Mouse (Mus musculus): ENCODE data around the gene Adcyap1. TPM values are rescaled to one million over a fixed set of nuclear protein-coding genes. Genes with fewer than 3 reads are reported as not detected.

The Adcyap1 gene
- polyA plus RNA-seq, 1 experiment from 2014 or later = 9.6 TPM

DNA sequence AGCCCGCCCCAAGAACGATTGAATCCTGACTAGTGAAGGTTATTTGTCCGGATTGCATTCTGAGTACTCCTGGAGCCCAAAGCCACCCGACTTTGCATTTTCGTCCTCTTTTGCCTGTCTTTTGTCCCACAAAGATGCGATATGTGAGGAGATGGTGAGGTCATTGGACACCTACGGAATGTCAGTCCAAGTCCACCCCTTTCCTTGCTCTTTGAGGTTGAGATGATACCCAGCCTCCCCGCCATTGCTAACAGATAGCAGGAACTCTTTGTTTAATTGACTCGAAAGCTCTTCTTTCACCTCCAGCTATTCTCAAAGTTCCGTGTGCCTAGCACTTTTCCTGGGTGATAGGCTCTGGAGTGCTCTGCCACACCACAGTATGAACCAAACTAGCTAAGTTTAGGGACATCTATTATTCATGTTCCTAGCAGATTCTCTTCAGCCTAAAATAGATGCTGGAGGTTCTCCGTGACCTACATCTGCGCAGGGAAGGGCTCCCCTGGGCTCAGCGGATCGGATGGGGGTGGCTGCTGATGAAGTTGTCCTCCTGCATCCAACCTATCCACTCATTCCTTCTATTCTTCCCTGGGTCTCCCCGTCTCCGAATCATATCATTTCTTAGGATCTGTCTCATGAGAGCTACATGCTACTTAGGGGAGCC, 2.6 kb downstream of the Adcyap1 start:
- peaks cover 38% of the 10 kb centered on the region for H3K27me3 ChIP-seq (replicated peaks; ENCODE audit: control insufficient read depth, insufficient read depth, low read length)
- WGBS = 2% methylated on average over 16 of the region's 16 CpGs

DNA sequence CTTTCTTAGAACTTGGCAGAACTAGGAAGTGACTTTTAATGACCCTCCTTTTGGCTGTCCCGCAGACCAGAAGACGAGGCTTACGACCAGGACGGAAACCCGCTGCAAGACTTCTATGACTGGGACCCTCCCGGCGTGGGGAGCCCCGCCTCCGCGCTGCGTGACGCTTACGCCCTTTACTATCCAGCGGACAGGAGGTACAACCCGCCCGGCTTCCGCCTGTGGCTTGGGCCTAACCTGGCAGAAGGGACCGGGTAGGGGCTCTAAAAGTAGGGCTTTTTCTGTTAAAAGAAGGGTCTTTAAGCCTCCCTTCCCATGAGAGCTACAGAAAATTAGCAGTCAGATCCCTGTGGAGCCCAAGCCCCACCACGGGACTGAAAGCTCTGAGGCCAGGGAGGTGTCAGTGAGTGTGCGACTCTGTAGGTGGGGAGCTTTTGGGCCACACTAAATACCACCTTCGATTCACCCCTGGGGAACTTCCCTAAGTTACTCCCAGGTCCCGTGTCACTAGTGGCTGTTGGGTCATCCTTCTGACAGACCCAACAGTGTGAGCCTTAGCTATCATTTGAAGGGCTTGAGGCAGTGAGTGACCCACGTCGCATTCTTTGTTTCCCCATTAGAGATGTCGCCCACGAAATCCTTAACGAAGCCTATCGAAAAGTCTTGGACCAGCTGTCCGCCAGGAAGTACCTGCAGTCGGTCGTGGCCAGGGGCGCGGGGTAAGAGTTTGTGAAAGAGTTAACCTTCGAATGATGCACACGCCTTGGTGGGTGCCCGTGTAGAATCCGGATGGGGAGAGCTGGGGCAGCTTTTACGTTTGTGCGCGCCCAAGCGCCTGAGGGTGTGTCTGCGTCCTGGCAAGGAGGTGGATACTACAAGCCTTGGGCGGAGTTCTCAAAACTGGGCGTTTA, 3.6 kb downstream of the Adcyap1 start:
- peak; percentile 61 for ATAC-seq
- WGBS = 1% methylated on average over 44 of the region's 44 CpGs
- peak overlapping the region; percentile 55 for H3K4me2 ChIP-seq (ENCODE audit: low read length)
- H3K27ac ChIP-seq (ENCODE audit: low read depth, low read length) = peak overlapping the region; percentile 14; the same call in 1 of the 2 replicates
- no peaks in the 10 kb centered on the region for H3K36me3 ChIP-seq (ENCODE audit: control insufficient read depth, insufficient read depth, low read length)
- H3K9me3 ChIP-seq (replicated peaks; ENCODE audit: control insufficient read depth, low read length) = no peaks in the 10 kb centered on the region
- peak overlapping the region; percentile 33 for H3K4me3 ChIP-seq (ENCODE audit: low read depth, low read length)
- H3K27me3 ChIP-seq (replicated peaks; ENCODE audit: control insufficient read depth, insufficient read depth, low read length) = peaks cover 38% of the 10 kb centered on the region
- DNase-seq (ENCODE audit: low spot score) = peak; percentile 46
- peak overlapping the region; percentile 59 for H3K9ac ChIP-seq (ENCODE audit: low read length)
- peaks cover 8% of the 10 kb centered on the region for H3K4me1 ChIP-seq (ENCODE audit: control insufficient read depth, insufficient read depth, low read length)

More for the DNA sequence above, 2.6 kb downstream of the Adcyap1 start:
- Histone ChIP-seq H3K4me2 (ENCODE audit: low read length) (peak overlapping the region; percentile 55), H3K9me3 (replicated peaks; ENCODE audit: control insufficient read depth, low read length) (no peaks in the 10 kb centered on the region), H3K4me1 (ENCODE audit: control insufficient read depth, insufficient read depth, low read length) (peaks cover 8% of the 10 kb centered on the region), H3K9ac (ENCODE audit: low read length) (peak overlapping the region; percentile 59), H3K4me3 (ENCODE audit: low read depth, low read length) (peak overlapping the region; percentile 33), H3K36me3 (ENCODE audit: control insufficient read depth, insufficient read depth, low read length) (no peaks in the 10 kb centered on the region), H3K27ac (ENCODE audit: low read depth, low read length) (peak overlapping the region; percentile 29; the same call in 1 of the 2 replicates)
- peak; percentile 27 for DNase-seq (ENCODE audit: low spot score)
- ATAC-seq = peak; percentile 4; the same call in 1 of the 2 replicates

DNA sequence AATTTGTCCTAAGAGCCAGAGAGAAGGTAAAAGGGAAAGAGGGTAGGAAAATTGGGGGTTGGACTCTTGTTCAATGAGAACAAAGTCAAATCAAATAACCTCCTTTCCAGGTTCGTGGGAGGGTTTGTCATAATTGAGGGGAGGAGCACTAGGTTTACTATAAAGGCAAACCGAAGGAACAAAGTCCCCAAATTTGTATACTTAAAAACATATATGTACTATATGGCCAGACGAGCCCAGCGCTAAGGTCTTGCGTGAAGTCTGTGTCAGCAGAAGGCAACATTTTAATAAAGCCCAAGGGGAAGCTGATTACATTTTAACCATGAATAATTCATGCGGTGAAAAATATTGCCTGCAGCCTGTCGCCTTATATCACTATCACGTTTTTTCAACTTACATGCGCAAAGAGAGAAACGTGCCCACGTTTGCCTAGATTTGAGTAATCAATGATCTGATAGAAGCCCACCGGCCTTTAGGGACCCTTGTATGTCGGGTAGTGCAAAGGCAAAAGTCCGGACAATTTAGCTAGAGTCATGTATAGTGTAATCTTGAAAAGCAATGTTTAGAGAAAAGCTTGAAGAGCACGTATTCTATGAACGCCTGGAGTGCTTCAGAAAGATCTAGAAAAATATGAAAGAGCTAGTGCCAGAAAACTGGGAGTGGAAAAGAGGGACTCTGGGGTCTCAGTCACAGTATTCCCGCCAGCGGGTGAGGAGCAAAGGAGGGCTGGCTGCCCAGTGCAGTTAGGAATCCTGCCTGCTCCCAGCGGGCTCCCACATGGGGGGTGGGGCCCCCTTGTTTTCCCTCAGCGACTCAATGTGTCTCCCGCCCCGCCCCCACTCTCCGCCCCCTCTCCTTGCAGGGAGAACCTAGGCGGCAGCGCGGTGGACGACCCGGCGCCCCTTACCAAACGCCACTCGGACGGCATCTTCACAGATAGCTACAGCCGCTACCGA, 4.5 kb downstream of the Adcyap1 start:
- ATAC-seq (peak; percentile 63), DNase-seq (ENCODE audit: low spot score) (peak; percentile 69)
- Histone ChIP-seq H3K4me3 (ENCODE audit: low read depth, low read length) (peak overlapping the region; percentile 33), H3K27me3 (replicated peaks; ENCODE audit: control insufficient read depth, insufficient read depth, low read length) (peaks cover 35% of the 10 kb centered on the region), H3K4me1 (ENCODE audit: control insufficient read depth, insufficient read depth, low read length) (peaks cover 8% of the 10 kb centered on the region), H3K9ac (ENCODE audit: low read length) (peak overlapping the region; percentile 44), H3K9me3 (replicated peaks; ENCODE audit: control insufficient read depth, low read length) (no peaks in the 10 kb centered on the region), H3K27ac (ENCODE audit: low read depth, low read length) (peak overlapping the region; percentile 15; the same call in 1 of the 2 replicates), H3K4me2 (ENCODE audit: low read length) (peak overlapping the region; percentile 55), H3K36me3 (ENCODE audit: control insufficient read depth, insufficient read depth, low read length) (no peaks in the 10 kb centered on the region)
- under 1% methylated on average over 34 of the region's 34 CpGs for WGBS

DNA sequence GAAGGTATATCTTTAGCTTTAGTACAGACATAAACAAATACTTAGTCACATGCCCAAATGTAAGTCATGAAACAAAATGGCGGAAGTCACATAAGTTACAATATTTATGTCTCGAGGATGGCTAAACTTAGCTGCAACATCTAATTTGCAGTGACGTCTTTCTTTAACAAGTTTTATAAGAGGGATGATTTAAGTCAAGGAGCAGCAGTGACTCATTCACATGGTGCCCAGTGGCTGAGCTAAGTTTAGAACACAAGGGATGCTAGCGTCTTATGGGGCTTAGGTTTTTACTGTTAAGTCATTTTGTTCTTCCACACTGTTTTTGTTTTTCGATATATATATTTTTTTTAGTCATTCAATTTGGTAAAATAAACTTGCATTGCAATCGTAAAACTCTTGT, 19.0 kb downstream of the Adcyap1 start:
- Histone ChIP-seq H3K9me3 (replicated peaks; ENCODE audit: control insufficient read depth, low read length) (no peaks in the 10 kb centered on the region), H3K4me1 (ENCODE audit: control insufficient read depth, insufficient read depth, low read length) (no peaks in the 10 kb centered on the region), H3K4me3 (ENCODE audit: low read depth, low read length) (no peak overlapping the region), H3K9ac (ENCODE audit: low read length) (no peak overlapping the region), H3K27me3 (replicated peaks; ENCODE audit: control insufficient read depth, insufficient read depth, low read length) (no peaks in the 10 kb centered on the region), H3K36me3 (ENCODE audit: control insufficient read depth, insufficient read depth, low read length) (no peaks in the 10 kb centered on the region), H3K27ac (ENCODE audit: low read depth, low read length) (no peak overlapping the region), H3K4me2 (ENCODE audit: low read length) (no peak overlapping the region)
- ATAC-seq = no peak
- DNase-seq (ENCODE audit: low spot score) = no peak
- 95% methylated on average over 6 of the region's 6 CpGs for WGBS

DNA sequence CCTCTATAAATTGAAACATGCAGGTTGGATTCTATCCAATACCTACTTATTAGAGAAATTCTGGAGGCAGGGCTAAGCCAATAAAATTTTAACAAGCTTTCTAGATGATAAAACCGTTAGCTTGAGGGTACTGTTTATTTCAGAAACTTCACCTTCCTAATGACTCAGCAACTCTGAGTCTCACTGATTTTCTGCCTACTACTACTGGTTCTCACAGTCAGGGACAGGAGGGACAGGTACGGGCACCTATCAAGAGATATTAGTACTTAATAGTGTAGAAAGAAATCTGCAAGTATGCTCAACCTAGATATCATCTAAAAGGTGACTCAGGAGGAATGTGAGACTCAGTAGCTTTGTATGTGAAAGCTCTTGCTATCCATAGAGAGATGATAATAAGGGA, 19.8 kb downstream of the Adcyap1 start:
- Histone ChIP-seq H3K27ac (ENCODE audit: low read depth, low read length) (no peak overlapping the region), H3K4me3 (ENCODE audit: low read depth, low read length) (no peak overlapping the region), H3K36me3 (ENCODE audit: control insufficient read depth, insufficient read depth, low read length) (no peaks in the 10 kb centered on the region), H3K9ac (ENCODE audit: low read length) (no peak overlapping the region), H3K4me1 (ENCODE audit: control insufficient read depth, insufficient read depth, low read length) (no peaks in the 10 kb centered on the region), H3K4me2 (ENCODE audit: low read length) (no peak overlapping the region), H3K27me3 (replicated peaks; ENCODE audit: control insufficient read depth, insufficient read depth, low read length) (no peaks in the 10 kb centered on the region), H3K9me3 (replicated peaks; ENCODE audit: control insufficient read depth, low read length) (no peaks in the 10 kb centered on the region)
- DNase-seq (ENCODE audit: low spot score) (no peak), ATAC-seq (no peak)
- 80% methylated on average over 2 of the region's 2 CpGs for WGBS

DNA sequence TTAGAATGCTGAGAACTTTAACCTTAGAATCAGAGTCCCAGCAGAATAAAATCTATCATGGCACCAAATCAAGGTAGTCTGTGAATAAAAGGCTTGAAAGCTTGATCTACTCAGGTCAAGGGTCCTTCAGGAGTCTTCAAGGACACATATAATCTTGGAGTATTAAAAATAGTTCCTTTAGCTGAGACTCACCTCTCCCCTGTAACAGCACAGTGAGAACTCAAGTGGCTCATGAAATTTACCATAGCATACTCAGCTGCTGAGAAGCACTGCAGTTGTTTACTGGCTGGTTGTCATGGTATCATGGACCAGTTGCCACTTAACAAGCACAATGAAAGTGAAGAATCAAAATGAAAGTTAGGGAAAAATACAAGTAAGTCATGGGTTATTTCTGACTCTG, 38.5 kb downstream of the Adcyap1 start:
- H3K9me3 ChIP-seq (replicated peaks; ENCODE audit: control insufficient read depth, low read length) = no peaks in the 10 kb centered on the region
- H3K4me3 ChIP-seq (ENCODE audit: low read depth, low read length) = no peak overlapping the region
- H3K9ac ChIP-seq (ENCODE audit: low read length) = no peak overlapping the region
- no peak overlapping the region for H3K4me2 ChIP-seq (ENCODE audit: low read length)
- DNase-seq (ENCODE audit: low spot score) (no peak), ATAC-seq (no peak)
- no peaks in the 10 kb centered on the region for H3K4me1 ChIP-seq (ENCODE audit: control insufficient read depth, insufficient read depth, low read length)
- no peak overlapping the region for H3K27ac ChIP-seq (ENCODE audit: low read depth, low read length)
- H3K36me3 ChIP-seq (ENCODE audit: control insufficient read depth, insufficient read depth, low read length) = no peaks in the 10 kb centered on the region
- H3K27me3 ChIP-seq (replicated peaks; ENCODE audit: control insufficient read depth, insufficient read depth, low read length) = no peaks in the 10 kb centered on the region
